Mouse (Mus musculus) kidney, adult 9 months (tissue): ENCODE data around the gene Ciart.
"Not testable (repeated sequence)": the region's sequence is repeated elsewhere in the genome, so short reads cannot be mapped to it uniquely, and the experiment has no call there.

Source experiments
- DNase-seq: peaks from one replicate; pipeline ENCODE4 v3.0.0; 2022

Ciart gene

DNA sequence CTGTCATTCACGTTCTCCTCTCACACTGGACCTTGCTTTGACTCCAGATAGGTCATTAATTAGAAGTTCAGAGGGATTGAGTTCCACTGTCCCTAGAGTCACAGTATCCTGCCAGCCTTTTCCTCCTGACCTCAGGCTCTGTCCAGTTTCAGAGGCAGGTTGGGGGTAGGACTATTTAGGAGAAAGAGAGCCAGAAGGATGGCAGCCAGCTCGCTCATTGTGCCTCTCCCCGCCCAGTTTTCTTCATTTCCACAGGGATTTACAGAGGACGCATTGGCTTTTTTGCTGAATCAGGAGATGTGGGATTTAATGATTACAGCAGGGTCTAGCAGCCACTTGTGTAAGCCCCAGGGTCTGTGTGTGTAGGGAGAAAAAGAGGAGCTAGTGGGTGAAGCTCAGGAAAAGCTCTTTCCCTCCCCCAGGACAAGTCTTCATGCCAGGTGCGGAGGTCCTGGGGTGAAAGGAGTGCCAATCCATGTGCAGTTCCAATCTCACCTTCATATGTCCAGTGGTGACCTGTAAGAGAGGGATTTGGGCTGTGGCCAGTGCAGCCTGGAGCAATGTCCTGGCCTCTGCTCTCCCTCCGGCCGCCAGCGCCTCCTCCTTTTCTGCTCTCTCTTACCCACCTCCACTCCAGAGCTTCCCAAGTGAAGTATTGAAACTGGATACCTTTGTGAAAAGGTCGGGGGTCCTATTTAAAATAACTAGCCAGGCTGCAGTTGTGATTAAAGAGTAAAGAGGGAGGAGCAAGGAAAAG, 19.7 kb upstream of the Ciart start:
- peak; percentile 87 for DNase-seq

DNA sequence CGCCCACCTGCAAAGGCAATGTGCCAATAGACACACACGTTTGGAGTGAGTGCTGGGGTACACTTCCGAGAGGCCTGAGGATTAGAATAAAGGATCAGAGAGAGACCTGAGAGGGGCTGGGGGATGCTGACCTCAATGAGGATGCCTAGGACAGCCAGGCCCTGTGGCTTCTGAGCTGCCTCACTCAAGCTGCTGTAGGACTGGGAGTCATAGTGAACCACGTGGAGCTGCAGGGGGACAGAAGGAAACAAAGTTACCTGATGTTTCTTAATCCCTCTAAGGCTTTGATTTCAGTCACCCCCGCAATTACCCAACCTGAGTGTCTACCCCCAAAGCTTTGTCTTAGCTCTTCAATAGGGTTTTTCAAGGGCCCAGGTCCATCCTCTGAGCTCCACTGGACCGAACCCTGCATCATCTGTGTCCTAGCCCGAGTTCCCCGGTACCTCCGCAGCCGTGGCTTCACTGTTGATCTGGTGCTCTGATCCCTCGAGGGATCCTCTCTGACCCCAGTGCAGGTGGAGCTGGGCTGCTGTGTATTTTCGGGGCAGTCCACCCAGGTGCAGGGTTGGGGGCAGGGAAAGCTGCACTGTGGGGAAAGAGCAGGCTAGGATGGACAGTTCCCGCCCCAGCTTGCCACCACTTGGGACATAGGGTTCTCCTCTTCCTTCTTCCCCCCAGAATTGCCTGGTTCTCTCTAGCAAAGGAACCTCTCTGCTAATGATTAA, 17.9 kb upstream of the Ciart start:
- no peak for DNase-seq

DNA sequence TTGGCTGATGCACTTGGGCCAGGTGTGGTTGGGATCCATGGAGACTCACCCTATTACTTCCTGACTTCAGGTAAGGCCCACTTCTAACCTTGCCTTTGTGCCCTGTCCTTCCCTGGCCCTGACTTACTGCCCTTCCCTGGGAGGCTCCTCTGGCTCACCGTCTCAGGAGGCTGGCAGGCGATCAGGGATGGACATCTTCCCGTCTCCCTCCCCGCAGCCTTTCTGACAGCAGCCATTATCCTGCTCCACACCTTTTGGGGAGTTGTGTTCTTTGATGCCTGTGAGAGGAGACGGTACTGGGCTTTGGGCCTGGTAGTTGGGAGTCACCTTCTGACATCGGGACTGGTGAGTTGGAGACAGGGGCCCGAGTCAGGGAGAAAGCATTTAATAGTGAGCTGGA, 13.4 kb upstream of the Ciart start:
- DNase-seq = not testable (repeated sequence)

DNA sequence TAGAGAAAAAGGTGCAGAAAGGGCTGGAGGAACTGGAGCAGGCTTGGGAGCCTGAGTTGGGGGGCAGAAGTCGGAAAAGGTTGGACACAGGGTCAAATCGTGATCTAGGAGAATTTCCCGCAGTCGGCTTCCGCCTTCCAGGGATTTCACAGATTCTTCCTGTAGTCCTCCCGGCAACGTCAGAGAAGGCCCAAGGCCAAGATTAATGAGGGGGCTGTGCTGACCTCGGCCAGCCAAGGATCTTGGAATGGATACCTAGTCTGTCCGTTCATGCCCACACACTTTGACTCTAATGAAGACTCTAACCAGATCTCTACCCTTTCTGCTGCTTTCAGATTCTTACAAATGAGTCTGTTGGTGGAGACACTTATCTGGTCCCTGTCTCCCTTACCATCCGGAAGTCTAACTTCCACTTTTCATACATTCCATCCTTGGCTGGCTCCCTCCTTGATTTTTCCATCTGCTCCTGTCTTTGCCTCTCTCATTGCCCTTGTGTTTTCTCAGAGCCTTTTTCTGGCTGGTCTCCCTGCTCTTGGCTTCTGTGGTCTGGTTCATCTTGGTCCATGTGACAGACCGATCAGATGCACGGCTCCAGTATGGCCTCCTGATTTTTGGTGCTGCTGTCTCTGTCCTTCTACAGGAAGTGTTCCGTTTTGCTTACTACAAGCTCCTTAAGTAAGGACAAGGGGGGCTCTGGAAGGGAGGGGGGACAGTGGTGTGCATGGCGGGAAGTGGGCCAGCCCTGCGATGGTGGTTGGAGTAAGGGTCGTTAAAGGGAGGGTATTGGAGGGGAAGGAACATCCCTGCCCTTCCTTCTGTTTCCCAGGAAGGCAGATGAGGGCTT, 12.5 kb upstream of the Ciart start:
- peak; percentile 87 for DNase-seq

DNA sequence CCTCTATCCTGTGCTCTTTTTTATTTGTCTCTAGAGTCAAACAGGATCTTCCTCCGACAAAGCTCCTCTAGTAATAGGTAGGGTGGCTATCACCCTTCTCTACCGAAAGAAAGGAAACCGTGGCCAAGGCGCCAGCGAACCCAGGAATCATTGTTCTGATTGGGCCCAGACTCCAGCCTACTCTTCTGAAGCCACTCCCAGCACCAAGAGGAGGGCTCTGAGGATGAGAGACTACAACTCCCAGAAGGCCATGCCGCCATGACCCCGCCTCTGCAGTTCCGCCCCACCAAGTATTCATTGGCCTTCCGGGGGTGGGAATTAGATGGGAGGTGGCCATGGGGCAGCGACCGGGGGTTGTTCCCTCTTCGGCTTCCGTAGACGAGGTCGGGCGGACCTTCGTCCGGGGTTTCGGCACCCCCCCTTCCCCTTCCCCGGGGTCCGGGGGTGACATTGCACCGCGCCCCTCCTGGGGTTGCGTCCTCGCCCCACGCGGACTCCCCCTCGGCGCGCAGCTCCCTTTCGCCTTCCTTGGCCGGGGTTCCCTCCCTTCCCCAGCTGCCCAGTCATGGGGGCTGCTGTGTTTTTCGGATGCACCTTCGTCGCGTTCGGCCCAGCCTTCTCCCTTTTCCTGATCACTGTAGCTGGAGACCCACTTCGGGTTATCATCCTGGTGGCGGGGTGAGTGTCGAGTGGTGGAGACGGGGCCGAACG, 11.7 kb upstream of the Ciart start, which contains the start of gene Aph1a:
Aph1a (plus strand) TSS at position 364 of the 711 bp plus-strand sequence.
- DNase-seq = peak; percentile 99

DNA sequence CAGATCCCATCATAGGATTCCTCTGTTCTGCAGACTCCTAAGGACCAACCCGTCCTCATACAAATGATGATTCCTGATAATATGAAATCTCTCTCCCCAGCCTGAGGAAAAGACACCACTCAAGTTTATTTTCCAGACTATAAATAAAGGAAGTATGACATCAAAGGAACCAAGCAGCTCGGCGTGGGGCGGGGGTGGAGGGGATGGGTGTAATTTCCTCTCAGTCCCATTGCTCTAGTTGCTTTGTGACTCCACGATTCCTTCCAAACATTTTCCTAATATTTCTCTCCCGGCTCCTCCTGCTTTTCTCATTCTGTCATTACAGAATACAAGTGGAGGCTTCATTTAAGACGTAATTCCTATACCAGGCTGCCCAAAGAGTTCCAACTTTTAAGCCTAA, 11.1 kb upstream of the Ciart start:
- DNase-seq = no peak

DNA sequence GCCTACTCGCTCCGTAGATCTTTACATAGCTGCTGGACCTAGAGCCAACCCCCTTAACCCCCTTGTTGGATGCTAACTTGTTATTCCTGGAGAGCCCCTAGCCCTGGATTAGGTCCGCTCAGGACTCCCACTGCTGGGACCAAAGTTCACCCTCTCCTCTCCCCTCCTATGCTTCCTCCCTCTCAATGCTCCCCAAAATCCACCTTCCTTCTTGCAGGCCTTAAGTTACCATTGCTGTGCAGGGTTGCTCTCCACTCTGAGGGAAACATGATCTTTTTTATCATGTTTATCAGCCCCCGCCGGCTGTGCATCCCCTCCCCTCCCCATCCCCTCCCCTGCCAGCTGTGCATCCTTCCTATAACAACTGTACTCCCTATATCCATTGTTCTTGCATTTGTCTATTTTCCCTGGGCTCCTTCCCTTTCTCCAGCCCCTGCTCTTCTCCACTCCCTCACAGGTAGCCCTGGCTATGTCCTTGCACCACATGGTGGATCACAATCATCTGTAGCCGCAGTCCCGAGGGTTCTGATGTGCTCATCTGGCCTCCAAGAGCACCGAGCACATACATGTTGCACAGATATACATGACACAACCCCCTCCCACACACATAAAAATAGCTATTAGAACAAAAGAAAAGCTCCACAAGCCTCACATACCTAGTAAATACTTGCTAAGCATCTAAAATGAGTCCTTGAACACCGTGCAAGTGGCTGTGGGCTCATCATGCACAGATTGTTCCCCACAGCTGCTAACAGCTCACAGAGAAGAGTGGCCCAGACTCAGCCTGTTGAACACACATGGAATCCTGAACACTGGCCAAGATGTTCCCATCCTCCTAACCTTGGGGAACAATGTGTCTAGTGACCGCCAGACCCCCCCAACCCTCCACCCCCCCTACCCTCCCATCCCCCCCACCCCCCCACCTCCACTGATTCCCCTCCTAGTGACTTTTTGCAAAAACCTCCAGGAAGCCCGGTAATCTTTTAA, 10.3 kb upstream of the Ciart start:
- no peak for DNase-seq

DNA sequence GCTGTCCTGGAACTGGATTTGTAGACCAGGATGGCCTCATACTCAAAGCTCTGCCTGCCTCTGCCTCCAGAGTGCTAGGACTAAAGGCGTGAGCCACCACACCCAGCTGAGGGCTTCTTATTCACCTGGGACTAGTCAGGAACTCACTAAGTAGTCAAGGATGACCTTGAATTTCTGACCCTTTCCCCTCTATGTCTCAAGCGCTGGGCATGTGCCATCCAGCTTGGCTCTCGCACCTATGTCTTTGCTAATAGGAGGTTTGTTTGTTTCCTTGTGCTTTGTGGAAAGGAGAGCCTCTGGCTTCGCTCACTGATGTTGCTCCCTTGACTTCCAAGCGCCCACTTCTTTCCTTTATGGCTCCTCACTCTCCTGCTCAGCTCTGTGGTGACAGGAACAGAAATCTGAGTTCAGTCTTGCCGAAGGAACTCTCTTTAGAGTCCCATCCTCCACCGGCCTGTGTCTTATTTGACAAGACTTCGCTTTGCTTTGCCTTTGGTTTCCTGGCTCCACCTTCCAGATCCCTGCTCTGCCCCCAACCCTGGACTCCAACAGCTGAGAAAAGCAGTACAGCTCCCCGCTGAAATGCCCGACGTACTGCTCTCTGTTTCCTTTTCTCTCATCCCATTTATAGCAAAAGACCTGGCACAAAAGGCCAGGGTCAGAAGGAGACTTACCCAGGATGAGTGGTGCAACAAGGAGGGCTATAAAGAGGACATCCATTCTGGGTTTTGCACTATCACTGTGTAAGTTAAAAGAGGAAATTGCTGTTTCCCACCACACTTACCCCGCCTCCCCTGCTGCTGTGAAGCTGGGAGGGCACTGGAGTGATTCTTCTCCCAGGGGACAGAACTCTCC, 9.4 kb upstream of the Ciart start, which contains the start of gene BC028528:
BC028528 (minus strand) TSS at position 795 of the 855 bp plus-strand sequence.
- DNase-seq = no peak

DNA sequence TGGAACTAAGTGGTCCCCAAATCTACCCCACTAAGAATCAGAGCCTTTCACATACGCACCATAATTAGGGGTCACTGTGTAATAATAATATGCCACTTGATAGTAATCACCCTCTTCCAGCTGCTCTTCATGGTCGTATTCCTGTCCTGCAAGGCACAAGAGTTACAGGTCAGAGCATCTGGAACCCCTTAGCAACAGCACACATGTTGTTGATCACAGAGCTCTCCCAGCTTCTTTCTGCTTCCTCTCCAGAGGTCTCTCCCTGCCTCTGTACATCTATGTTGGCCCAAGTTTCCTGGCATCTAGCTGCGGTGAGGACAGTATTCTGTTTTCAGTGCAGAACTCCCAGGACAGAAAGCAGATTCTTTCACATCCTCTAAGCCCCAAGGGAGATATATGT, 7.6 kb upstream of the Ciart start:
- DNase-seq = no peak

DNA sequence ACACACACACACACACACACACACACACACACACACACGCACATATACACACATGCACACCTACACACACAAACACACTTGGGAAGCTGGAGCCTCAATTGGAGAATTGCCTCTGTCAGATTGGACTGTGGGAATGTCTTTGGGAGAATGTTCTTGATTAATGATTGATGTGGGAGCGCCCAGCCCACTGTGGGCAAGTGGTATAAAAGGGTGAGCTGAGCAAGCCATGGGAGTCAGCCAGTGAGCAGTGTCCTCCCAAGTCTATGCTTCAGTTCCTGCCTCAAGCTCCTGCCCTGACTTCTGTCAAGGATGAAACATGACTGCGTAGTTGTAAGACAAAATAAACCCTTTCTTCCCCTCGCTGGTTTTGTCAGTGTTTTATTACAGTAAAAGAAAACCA, 5.5 kb upstream of the Ciart start:
- peak; percentile 89 for DNase-seq

DNA sequence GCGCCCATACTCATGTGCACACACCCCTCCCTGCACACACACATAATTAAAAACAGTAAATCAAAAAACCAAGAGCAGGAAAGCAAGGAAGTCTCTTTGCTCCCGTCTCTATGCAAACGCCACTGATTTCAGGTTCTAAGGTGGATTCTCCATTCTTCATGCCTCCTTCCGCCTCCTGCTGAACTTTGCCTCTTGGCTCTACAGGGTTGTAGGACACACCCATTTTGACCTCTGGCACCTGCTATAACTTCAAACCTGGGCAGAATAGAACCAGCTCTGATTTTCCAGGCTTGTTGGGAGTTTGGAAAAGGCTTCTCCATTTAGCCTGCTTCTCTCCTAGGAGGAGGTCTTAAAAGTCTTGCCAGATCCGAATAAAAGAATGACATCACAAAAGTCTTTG, 2.3 kb upstream of the Ciart start:
- DNase-seq = peak; percentile 86

DNA sequence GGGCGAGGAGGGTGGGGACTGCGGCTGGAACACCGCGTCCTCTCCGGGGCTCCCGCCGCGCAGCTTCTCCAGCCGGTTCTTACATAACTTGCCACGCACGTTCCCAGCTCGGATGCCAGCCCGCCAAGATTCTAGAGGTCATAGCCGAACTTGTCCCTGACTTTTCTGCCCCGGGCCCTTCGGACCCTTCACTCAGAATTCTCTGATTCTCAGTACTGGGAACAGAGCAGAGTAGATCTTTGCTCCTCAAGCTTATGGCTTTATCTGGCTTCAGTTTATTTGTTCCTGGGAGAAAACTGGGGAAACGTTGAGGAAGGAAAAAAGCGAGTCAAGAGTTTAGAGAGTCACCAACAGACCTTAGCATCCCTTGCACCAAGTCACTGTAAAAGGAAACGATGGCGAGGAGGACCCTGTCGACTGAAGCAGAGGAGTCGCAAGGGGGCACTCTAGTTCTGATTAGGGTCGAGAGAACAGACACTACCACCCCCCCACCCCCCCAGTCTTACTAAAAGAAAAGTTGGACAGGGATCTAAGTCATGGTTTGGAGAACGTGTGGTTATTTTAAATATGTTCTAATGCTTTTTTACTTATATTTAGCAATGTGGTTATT, 870 bp upstream of the Ciart start:
- peak; percentile 91 for DNase-seq

DNA sequence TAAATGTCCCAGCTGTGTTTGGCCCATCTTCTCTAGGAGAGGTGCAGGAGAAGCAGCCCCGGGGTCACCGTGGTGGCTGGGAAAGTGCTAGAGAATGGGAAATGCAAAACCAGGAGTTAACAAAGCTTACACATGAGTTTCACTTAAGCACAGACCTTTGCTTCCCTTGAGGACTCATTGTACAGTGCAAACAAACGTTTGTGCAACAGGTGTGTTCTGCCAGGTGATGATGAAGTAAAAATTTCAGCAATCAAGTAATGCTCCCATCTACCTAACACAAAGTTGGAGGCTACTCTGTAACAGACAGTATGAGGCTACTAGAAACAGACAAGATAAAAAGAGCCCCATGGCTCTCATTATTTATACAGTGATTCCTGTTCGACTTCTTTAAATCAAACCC, 3.0 kb downstream of the Ciart start:
- DNase-seq = no peak

DNA sequence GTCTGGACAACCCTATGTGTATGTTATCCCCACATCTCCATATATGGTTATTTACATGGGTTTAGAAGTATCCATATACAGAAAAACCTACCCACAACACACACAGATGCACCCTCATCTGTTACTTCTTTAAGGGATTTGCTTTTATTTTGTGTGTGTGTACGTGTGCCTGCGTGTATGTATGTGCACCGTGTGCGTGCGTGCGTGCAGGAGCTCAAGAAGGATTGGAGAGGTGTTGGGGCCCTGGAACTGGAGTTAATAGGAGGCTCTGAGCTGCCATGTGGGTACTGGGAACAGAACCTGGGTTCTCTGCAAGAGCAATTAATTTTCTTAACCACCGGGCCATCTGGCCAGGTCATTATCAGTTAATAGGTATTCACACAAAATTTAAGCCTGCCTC, 10.0 kb downstream of the Ciart start:
- peak; percentile 56 for DNase-seq

DNA sequence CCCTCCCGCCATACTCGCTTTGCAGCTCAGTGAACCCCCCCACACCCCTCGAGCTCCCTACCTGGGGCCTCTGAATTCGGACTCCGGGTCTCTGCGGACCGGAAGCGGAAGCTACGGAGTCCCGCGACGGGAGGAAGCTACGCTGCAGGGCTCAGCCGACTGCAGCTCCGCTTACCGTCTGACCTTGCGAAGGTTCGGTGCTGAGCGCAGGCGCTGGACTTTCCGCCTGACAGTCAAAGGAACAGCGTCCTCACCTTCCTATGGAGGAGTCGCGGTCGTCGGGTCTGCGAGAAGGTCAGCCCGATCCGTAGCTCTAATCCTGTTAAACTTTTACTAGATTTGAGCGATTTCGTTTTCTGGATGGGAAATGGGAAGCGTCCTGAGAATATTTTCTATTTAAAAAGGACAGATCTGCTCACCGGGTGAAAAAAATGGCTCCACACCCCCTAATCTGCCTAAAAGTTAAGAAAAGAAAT, 10.6 kb downstream of the Ciart start, which contains the start of gene Mrps21:
Mrps21 (minus strand) TSS at position 128 of the 476 bp plus-strand sequence.
- DNase-seq = peak; percentile 94

DNA sequence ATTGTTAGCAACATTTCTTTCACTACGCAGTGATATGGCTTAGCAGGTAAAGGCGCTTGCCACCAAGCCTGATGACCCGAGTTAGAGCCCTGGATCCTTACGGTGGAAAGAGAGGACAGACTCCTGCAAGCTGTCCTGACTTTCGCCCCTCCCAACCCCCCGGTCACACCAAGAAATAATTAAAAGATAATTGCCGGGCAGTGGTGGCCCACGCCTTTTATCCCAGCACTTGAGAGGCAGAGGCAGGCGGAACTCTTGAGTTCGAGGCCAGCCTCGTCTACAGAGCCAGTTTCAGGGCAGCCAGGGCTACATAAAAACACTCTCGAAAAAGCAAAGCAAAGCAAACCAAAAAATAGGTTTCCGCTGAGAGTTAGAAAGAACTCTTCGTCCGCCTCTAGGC, 11.1 kb downstream of the Ciart start:
- no peak for DNase-seq

DNA sequence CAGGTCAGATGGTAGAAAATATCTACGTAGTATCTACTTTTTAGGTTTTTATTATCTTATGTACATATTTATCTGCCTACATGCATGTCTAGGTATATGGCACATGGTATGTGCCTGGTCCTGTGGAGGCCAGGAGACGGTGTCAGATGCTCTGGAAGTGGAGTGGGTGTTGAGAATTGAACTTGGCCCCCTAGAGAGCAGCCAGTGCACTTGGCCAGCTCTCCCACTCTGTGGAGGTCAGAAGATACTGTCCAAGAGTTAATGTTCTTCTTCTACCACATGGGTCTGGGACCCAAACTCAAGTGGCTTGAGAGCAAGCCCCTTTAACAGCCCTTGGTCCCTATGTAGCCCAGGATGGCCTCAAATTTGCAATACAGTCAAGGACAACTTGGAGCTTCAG, 14.6 kb downstream of the Ciart start:
- peak; percentile 16 for DNase-seq

DNA sequence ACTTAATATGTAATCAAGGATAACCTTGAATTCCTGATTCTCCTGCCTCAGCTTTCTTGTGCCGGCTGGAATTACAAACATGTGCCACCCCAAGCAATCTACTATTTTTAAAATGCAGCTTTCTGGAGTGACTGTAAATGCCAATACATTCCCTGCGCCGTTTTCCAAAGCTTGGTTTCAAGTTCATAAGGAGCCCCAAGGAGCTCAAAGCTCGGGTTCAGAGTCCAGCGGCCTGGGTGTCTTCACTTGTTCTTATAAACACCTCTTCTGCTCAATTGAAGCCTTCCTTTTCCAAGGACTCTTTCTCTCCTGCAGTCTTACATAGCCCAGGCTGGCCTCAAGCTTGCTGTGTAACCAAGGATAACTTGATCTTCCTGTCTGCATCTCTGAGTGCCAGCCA, 16.0 kb downstream of the Ciart start:
- DNase-seq = peak; percentile 86

DNA sequence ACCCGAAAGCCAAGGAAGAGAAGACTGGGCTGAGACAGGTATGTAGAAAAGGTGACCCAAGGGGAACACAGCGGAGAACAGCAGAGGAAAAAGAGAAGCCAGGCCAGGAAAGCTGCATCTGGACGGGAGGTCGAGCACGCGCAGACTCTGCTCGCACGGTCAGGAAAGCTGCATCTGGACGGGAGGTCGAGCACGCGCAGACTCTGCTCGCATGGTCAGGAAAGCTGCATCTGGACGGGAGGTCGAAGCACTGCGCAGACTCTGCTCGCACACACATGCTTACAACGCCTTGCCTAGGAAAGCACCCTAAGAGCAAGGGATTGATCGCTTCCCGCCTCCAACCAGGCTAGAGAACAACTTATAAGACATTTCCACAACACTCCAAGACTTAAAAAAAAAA, 16.5 kb downstream of the Ciart start:
- no peak for DNase-seq

DNA sequence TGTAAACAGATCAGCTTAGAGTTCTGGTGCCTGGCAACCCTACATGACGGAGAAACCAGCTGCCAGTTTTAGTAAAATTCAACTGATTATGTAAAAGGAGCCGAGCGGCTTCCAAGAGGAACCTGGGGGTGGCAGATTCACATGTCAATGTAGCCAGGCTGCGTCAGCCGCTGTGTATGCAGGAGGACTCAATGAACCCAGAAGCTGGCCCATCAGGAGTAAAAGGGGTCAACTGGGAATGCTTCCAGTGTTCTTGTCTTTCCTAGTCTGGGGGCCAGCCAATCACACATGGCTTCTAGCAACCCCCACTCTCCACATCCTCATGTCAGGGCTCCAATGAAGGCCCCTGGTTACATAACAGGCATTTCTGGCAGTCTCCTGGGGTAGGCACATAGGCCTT, 17.0 kb downstream of the Ciart start:
- DNase-seq = peak; percentile 96
